ENCODE assay signal across 23 mouse cellular contexts in genomic region chr15:6997871-6998270, GRCm38 (mm10).
"Had no signal": no experiment of that assay in that cellular context is flagged by ENCODE, and none has a peak within 500 bp of the region (broad histone marks: within the 10 kb centered on the region; RNA-seq: fewer than 3 reads in every experiment).

No protein-coding gene starts in this region.

- H3K4me3 ChIP-seq: heart, adult 2 months; heart, embryonic 13.5 days; heart, embryonic 15.5 days; hindbrain, embryonic 13.5 days; hindbrain, embryonic 15.5 days; kidney, embryonic 15.5 days; limb, embryonic 13.5 days; limb, embryonic 15.5 days; liver, embryonic 12.5 days had no signal

- ATAC-seq: hindbrain, postnatal 0 days; intestine, embryonic 16.5 days; liver, embryonic 12.5 days had no signal

- H3K27ac ChIP-seq: heart, adult 2 months; heart, embryonic 13.5 days; heart, embryonic 15.5 days; hindbrain, embryonic 13.5 days; hindbrain, embryonic 15.5 days; hindbrain, postnatal 0 days; kidney, embryonic 15.5 days; kidney, postnatal 0 days; limb, embryonic 13.5 days; limb, embryonic 15.5 days; liver, embryonic 12.5 days; liver, embryonic 14.5 days had no signal

- DNase-seq: gastrocnemius, postnatal 14 days; gastrocnemius, postnatal 36 days; heart, adult 2 months; heart, postnatal 14 days; heart, postnatal 36 days; kidney, adult 11 months; kidney, adult 9 months; kidney, postnatal 14 days; layer of hippocampus, adult 9-11 months; layer of hippocampus, postnatal 36 days; left cerebral cortex, postnatal 4 days had no signal
